Mouse (Mus musculus) brain, adult 2 months (tissue): ENCODE data around the gene Dpy19l1.

Experiments used
- DNase-seq: peaks from one replicate; pipeline ENCODE4 v3.0.0; 2011; ENCODE audit warnings: low read depth, low spot score

Dpy19l1 gene

DNA sequence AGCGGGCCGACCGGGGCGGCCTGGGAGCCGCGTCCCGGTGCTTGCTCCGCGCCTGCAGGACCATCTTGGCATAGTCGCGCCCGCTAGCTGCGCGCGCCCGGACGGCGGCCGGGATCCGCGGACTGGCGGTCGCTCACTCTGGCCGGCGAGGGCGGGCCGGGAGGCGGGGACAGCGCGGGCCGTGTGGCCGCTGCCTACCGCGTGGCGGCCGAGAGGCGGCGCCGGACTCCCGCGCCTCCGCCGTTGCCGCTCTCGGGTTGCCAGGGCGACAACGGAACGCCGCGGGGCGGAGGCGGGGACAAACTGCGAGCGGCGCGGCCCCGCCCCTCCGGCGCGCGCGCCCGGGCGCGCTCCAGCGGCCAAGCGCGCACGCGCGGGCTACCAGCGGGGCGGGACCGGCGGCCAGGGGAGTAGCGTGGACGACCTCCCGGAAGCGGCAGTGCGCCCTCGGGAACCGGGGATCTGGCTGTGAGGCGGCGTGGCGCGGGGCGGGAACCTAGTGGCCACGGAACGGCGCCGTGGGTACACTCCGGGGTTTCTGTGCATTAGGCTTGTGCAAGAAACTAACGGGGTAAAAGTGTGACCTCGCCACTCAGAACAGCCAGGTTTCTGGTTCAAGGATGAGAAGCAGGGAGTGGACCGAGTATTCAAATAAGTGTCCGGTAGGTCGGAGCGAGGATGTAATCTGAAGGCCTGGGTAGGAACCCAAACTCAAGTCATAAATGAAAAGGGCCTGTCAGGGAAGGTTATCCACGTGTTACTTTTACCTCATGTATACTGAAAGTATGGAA lies at the start of gene Dpy19l1:
Dpy19l1 (minus strand) TSS at position 74 of the 791 bp plus-strand sequence.
- peak; percentile 96 for DNase-seq

DNA sequence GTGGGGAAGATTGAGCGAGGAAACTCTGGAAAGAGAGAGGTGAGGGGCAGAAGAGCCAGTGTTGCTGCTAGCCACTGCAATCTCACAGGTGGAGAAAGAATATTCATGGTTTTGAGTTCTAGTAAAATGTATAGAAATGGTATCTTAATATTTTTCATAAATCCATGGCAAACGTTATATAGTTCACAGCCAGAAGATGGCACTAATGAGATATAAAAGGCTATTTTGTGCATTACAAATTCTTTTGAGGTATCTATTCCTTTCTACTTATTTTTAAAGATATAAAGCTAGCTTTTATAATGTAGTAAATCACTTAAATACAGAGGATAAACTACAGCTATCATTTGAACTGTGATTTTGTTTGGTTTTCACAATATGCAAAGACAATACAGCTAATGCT lies 35.2 kb upstream of the Dpy19l1 start:
- peak; percentile 8 for DNase-seq

DNA sequence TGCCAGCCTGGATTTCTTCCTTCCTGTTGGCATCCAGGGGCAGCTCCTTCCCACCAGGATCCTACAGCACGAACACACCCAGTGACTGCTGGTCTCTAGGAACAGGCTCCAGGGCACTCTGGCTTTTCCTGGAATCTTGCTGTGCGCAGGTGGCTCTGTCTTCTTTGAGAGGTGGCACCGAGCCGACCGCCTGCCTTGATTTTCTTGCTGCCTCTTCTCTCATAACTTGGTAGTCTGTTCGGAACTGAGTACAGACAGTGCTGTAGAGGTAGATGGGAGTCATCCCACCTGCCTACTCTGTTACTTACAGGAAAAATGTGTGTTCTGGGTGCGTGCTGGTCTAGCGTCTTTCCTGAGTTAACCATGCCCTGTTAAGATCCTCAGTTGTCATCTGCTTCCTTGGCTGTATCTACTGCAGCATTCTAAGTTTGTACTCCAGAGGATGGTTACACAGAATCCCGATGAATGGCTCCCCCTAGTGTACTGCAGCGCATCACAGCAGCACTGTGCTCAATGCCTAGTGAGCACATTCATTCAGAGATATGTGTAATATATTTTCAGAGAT lies 13.7 kb upstream of the Dpy19l1 start:
- peak; percentile 92 for DNase-seq

DNA sequence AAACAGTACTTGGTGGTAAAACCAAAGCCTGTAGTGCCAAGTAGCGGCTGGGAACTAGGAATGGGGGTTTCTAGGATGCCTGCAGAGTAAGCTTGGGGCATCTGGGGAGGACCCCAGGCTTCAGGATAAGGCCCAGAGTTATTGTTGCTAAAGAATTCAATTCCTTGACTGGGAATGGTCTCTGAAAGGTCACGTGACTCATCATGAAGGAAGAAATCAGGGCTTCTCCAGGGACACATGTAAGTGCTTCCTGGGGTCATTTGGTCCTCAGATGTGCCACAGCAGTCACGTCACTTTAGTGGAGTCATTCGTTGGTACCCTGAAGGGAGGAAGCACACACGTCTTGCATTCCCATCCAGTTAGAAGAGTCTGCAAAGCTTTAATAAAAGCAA lies 11.1 kb upstream of the Dpy19l1 start:
- no peak for DNase-seq

DNA sequence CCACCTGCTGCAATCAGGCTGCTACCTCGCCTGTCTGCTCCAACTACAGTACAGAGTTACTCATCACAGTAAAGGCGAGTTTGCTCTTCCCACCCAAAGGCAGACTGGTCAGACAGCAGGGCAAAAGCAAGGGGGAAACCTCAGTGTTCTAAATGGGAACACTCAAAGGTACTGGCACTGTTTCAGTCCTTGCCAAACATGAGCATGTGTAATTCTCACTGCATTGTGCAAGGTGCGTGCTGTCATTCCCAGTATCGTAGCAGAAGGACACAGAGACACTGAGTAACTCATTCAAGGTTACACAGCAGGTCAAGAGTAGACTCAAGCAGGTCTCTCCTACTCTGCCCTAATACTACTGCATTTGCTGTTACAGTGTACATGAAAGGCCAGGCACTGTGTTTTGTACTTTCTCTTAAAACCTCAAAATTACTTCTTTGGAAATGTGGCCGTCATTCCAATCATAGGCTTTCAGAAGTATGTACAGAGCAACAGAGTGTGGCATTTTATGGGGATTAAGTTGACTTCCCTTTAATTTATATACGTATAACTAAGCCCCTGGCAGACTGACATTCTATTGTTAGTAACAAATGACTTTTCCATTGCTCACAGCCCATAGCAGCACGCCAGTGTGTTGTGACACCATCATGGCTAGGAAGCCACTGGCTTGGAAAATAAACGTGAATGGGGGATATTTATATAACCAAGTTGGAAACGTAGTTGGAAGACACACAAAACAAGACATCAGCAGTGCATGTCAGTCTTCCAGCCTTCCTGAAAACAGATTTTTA lies 10.5 kb upstream of the Dpy19l1 start:
- no peak for DNase-seq

DNA sequence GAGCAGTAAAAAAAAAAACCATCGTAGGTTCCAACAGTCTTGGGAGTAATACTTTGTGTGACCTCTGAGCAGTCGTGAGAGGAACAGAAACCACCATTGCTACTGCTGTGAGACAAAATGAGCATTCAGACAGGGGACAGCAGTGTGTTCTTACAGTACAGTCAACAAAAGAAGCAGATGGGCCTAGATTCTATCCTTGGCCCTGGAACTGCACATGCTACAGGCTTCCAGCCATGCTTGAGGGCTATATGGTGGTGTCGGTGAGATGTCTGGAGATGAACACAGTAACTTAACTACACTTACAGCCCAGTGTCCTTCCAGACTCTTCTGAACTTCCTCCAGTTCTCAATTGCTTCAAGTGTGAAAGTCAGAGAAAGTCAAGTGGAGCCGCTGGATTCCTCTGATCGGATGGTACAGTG lies 9.2 kb upstream of the Dpy19l1 start:
- DNase-seq = no peak

DNA sequence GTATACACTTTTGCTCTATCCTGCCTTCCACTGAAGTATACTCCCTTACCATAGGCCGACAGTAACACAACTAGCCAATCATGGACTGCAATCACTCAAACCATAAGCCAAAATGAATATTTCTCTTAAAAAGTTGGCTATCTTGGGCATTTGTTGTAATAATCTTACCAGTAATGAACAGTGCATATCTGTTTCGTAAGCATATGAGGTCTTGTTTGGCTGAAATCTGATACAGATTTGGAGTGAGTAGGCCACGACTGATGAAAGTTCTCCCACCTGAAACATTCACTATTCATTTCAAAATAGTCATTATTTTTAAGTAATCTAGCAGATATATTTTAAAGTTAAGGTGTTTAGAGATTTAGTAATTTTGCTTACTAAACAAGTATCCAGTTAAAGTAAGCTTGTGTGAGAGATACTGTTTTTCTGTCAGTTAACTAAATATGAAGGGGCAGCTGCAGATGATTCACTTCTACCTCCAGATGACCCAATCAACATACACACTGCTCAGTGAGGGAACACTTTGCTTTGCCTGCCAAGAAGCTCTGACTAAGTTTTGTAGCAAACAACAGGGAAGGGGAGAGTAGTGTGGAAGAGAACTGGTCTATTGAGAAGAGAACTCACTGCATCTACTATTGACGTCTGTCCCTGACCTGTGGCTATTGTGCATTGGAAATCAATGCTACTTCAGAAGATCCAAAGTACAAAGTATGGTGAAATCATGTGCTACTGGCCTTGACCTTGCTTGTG lies 8.6 kb upstream of the Dpy19l1 start:
- DNase-seq = no peak

DNA sequence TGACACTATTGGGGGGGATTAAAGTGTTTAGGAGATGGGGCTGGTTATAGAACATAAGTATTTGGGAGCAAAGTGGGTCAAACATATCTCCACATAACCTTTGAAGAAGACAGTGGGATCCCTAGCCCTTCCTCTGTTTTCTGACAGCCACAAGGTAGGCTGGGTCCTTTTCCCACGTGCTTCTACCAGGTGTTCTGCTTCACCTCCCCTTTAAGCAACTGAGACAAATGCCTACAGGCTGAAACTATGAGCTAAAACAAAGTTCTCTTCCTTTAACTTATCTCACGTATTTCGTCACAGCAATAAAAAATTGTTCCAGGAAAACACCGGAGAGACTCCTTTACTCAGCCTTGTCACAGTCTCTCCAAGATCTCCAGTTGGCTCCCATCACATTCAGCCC lies 5.9 kb upstream of the Dpy19l1 start:
- no peak for DNase-seq

DNA sequence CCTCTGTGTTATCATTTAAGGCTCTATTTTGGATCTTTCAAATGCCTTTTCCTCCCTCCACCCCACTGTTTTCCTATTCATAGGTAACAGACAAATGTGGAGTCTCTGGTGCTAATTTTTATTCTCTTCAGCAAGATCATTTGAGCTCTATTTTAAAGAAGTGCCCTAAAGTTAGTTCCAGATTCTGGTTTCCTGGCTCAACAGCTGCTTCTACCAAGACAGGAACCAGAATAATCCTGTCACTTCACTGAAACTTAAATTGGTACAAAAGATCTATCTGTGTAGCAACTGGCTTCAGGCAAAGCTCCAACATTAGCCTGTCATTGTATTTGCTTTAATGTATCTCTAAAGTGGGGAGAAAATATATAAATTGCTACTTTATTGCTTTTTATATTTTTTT lies 3.6 kb upstream of the Dpy19l1 start:
- peak; percentile 75 for DNase-seq

DNA sequence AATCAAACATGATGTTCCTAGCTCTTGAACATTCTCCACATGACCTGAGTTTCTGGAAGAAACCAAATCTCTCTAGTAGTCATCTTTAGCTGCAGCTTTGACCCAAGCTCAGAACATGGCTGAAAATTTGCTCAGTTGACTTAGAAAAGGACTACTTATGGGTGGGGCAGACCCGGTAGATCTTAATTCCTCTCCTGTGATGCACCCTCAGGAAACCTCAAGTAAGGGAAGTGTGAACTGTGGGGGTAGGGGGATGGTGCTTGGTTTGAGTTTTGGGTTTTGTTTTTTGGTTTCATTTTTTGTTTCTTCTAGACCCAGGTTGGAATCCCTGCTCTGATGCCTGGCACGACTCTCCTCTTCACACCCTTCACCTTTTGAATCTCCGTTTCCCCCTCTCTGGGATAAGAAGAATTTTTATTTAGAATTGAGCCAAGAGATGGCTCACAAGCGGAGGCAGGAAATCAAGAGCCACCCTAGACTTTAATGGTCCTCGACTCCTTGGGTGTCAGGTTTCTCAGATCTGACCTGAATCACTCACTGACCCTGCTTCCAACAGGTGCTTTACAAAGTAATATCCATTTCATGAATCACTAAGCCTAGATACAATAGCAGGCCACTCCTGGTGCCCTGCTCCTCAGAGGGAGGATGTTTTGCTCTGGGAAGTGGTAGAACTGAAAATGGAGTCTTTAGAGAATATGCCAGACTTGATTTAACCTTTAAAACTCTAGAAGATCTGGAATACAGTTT lies 2.2 kb upstream of the Dpy19l1 start:
- no peak for DNase-seq

DNA sequence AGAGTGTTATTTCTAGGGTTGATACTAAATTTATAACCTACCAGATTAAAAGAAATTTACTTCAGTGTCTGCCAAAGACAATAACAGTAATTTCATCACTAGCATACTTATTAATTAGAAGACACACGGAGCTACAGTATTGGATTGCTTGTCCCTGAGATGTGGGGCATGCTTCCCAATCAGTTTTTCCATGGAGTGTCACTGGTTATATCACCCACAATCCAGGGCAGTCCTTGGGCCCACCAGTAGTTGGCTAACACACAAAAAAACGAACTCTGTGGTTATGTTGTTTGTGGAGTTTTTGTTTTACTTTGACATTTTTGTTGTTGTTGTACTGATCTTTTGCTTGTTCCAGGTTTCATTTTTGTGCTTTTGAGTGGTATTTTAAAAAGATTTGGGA lies 1.4 kb upstream of the Dpy19l1 start:
- DNase-seq = no peak

DNA sequence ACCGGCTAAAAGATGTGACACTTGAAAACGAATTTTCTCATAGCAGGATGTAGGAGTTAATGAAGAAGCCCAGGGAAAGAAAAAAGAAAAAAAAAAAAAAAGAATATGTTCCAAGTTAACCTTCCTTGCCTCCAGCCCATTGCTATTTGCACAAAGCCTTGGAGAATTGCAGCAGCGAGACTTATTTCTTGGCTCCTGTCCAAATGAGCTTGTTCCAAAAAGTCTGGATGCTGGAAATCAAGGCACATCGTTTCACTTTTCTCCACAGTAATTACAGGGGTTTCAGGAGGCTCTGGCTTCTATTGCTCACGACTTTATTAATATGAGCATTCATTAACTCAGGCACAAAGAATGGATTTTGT lies 899 bp upstream of the Dpy19l1 start:
- peak; percentile 57 for DNase-seq

DNA sequence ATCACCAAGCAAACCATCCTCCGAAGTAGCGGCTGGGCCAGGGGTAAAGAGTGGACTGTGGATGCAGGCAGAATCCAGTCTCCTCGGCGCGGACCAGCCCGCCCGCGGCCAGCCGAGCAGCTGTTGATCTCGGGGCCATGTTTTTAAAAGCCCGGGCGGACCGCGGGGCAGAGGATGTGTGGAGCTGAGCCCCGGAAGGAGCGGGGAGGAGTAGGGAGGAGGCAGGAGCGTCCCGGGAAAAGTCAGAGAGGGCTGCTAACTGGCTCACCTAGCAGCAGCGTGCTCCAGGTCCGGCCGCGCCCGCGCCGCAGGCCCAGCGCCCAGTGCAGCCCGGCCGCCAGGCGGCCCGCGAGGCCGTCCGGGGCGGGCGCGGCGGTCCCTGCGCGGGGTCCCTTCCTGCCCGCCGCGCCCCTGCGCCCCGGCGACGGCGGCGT lies 352 bp downstream of the Dpy19l1 start:
- peak; percentile 49 for DNase-seq

DNA sequence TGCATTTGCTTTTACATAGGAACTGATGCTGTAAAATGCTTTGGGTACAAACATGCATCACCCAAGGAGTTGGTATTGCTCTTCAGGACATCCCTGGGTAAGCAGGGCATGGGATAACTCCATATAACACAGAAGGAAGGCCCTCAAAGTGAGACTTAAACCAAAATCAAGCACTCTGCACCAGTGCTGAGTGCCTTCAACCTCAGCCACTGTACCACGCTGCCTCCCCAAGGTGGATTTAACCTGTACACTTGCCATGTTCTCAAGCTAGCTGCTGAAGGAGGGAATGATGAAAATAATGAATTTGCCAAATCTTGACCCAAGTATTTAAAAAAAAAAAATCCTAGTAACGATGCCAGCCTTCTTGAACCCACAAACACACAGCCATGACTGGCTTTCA lies 1.3 kb downstream of the Dpy19l1 start:
- DNase-seq = peak; percentile 67

DNA sequence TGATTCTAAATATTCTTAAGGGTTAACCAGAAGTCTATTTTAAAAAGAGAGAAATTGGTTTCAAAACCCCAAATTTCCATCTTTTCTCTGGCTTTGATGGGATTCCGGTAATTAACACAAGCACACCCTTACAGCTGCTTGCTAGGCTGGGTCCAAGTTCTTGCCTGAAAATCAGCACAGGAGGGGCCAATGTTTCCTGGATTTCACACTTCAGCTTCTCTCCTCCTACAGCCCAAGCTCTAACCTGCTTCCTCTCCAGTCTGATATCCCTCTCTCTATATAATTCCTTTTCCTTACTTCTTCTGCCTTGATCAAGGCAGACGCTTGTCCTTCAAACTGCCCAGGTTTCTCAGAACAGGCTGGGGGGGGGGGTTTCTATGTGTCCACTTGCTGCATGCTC lies 6.7 kb downstream of the Dpy19l1 start:
- DNase-seq = no peak

DNA sequence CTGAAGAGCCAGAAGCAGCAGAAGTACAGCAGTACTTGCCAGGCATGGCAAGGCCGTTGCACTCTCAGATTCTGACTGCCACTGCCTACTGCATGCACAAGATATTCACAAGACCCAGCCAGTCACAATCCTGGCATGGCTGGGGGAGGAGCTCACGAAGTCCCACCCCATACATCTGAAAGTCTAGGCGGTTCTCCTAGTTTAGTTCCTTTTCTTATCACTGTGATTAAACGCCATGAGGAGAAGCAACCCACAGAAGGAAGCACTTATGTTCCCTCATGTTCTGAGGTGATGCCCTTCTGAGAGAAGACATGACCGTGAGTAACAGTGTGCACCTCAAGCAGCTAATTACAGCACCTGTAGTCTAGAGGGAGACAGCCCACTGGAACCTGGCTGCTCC lies 12.4 kb downstream of the Dpy19l1 start:
- no peak for DNase-seq

DNA sequence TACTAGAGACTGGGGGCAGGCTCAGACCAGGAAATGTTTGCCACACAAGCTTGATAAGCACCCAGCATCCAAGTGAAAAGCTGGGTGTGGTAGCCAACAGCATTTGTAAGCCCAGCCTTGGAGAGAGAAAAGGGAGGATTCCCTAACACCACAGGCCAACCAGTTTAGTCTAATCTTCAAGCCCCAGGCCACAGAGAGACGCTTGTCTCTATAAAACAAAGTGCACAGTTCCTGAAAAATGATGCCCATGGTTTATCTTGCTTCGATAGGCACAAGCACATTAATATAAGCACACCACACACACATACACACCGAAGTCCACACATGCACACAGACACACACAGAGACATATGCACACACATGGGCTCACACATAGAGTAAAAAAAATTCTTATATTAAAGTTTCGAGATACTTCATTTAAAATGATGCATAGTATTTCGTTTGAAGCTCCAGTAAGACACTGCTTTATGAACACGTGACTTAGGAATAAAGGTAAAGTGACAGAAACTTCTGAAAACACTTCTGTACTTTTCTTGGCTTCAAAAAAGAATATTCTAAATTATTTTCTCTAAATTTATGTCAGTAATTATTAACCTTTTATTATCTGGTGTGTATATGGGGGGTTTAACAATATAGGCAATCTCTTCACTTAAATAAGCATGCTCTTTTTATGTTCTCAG lies 14.4 kb downstream of the Dpy19l1 start:
- DNase-seq = no peak

DNA sequence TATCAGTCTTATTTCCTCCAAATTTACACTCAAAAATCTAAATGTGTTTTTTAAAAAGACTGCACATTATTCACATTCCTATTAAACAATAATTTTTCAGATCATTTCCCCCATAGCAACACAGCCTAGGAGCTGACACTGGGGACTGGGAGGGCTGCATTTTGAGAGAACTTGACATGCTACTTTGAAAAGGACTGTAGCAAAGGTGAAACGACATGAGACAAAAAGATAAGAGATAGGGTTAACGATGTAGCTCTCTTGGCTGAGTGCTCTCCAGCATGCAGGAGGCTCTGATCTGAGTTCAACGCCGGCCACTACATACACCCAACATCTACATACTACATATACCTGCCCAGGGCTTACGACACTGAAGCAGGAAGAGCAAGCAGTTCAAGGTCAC lies 20.6 kb downstream of the Dpy19l1 start:
- no peak for DNase-seq

DNA sequence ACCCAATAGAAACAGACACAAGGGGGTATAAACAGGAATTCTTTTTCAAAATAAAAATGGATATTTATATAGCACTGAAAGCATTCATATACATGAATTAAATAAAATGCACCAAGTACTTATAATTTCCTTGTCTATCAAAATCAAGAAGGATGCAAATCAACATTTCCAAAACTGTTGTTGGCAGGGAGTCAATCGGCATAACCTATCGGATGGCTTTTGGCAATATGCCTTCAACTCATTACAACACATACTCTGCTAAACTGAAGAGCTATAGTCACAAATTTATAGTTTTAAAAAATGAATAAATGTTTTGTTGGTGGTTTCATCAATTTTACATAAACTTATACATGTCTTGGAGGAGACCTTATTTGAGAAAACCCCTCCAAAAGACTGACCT lies 25.7 kb downstream of the Dpy19l1 start:
- no peak for DNase-seq

DNA sequence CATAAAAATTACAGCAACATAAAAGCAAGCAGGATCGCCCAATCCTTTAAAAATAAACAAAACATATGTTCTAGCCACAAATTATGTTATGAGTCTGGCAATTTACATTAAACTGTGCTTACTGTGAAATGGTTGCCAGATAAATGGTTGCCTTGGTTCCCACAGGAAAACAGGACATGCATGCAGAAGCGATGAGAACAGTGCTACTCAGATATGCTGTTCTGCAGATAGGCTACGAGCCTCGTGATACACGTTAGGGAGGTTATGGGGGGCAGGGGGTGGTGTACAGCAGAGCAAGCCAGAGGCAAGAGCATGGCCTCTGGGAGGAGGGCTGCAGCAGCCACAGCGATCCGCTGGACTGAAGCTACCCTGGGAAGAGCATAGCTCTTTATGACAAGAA lies 29.1 kb downstream of the Dpy19l1 start:
- DNase-seq = no peak

DNA sequence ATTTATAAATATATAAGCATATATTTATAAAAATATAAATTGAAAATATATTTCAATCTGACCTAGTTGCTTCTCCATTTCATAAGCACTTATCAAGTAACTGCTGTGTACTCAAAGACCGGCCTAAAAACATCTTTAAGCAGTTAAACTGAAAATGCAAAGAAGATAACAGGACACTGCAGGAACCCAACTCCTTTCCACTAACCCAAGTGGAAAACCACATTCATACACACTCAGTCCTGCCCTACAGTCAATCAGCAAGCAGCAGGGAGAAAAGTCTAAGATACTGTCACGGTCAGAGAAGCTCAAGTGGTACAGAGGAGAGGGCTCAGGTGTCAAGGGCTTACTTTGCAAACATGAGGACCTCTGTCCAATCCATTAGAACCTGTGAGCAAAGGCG lies 30.4 kb downstream of the Dpy19l1 start:
- DNase-seq = no peak
